Mouse (Mus musculus) cerebellum, adult 2 months (tissue): ENCODE measurements around the gene Cd276. TPM values are rescaled to one million over a fixed set of nuclear protein-coding genes. Genes with fewer than 3 reads are reported as not detected.

ENCODE experiments used
- DNase-seq, 2 experiments: peaks; one replicate each; pipeline ENCODE4 v3.0.0; 2021
- H3K27ac ChIP-seq: fragments of 200-500 bp; 2 replicates; pipeline ENCODE4 v1.5.1; 2012; ENCODE audit warnings: low read length, control low read depth, inconsistent platforms; ENCODE audit not compliant: insufficient read depth
- H3K27me3 ChIP-seq: fragments of 200-500 bp; 2 replicates; pipeline ENCODE4 v1.6.1; 2012; ENCODE audit warnings: inconsistent platforms, mild to moderate bottlenecking, low read length, moderate library complexity; ENCODE audit not compliant: control insufficient read depth, insufficient read depth
- H3K4me1 ChIP-seq: fragments of 200-500 bp; 2 replicates; pipeline ENCODE4 v1.6.1; 2011; ENCODE audit warnings: low read length; ENCODE audit not compliant: control insufficient read depth, insufficient read depth
- H3K4me3 ChIP-seq: fragments of 200-500 bp; replicated peaks from 2 replicates; pipeline ENCODE3; 2011; ENCODE audit warnings: mild to moderate bottlenecking, low read depth, low read length, control low read depth; ENCODE audit not compliant: insufficient read depth
- CTCF ChIP-seq: fragments of 200-500 bp; IDR thresholded peaks from 2 replicates; pipeline ENCODE4 v1.5.1; 2011; ENCODE audit warnings: low read depth, mild to moderate bottlenecking, control low read depth, low read length, moderate library complexity, borderline replicate concordance; ENCODE audit not compliant: insufficient read depth
- POLR2A ChIP-seq: fragments of 200-500 bp; IDR thresholded peaks from 2 replicates; pipeline ENCODE4 v1.6.1; 2011; ENCODE audit warnings: low read length, control low read depth, borderline replicate concordance; ENCODE audit not compliant: insufficient read depth
- WGBS: fragments of 180-500 bp; shearing (Covaris S2); methylation state at CpG from one replicate; pipeline ENCODE4 v1.1.7; 2018; 5-methylcytosine and 5-hydroxymethylcytosine counted together
- polyA plus RNA-seq: library from polyadenylated mRNA; depleted of rRNA; stranded (reverse); fragments of >200 nt; gene quantifications from 2 replicates; pipeline ENCODE4 v1.2.3, GENCODE M21; 2012; rRNA removed

Gene Cd276
- polyA plus RNA-seq, 1 experiment: 6.4 TPM

DNA sequence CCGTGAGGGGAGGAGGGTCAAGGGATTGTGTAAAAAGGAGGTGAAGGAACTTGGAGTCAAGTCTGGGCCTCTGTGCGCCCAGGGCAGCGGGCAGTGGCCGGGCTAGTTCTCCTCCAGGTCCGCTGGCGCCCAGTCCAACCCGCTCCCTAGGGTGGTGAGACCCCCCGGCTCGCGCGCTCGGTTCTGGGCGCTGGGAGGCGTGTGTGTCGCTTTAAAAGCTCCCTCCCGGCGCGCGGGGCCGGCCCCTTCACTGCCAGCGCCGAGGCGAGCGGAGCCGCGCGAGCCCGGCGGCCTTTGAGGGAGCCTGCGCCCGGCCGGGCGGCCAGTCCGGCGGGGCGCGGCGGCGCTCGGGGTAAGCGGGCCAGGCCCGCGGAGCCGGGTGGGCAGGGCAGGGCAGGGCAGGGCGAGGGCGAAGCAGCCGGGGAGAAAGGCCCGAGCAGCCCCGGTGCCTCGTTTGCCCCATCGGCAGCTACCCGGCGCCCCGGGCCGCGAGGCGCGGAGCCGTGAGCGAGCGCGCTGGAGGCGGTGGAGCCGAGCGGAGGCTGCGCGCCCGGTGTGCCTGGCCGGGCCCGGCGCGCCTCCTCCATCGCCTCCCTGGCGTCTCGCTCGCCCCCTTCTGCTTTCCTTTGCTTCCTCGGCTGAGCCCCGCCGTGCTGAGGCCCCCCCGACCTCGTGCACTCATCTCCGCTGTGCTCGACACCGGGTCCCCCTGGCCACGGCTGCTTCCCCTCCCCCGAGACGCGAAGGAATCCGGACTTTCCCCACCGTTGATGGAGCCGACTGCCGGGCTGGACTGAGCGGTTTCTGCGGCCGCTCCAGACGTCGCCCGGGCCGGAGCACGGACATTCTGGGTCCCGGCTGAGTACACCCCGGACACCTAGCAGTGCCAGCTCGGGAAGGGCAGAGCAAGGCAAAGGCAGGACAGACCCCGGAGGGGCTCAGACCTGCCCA is 67.1 kb downstream of the Cd276 start, which contains the start of gene Insyn1:
Insyn1 (plus strand) TSS at position 753 of the 951 bp plus-strand sequence.
- no peaks in the 10 kb centered on the region for H3K27me3 ChIP-seq
- peak within 1 kb of the TSS; percentile 74 for H3K4me3 ChIP-seq
- TF ChIP-seq POLR2A (peak; percentile 10; the same call in 1 of the 2 replicates), CTCF (no peak)
- DNase-seq: peak; percentile 77 to 83
- H3K27ac ChIP-seq: peak within 1 kb of the TSS; percentile 80
- H3K4me1 ChIP-seq: peaks cover 21% of the 10 kb centered on the region
- WGBS: under 1% methylated on average over 104 of the region's 104 CpGs

DNA sequence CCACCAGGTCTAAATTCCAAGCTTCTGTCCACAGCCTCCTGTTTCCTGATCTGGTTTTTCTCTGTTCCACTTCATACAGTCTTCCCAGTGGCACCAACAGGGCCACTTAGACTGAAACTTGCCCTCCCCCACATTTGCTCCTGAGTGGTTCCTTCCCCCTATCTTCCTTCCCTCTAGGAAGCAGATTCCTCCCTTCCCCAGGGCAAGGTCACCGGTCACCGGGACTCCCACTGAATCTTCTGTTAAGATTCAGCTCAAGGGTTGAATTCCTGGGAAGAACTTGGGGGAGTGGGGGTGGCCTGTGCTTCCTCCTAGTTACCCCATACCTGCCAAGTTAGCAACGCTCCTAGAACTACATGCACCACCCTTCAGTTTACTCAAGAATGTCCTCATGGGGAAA is 68.2 kb downstream of the Cd276 start:
- no peak for DNase-seq
- H3K4me1 ChIP-seq: peaks cover 11% of the 10 kb centered on the region; the same call in 1 of the 2 replicates
- TF ChIP-seq POLR2A (no peak), CTCF (no peak)
- no peak overlapping the region for H3K27ac ChIP-seq
- H3K27me3 ChIP-seq: no peaks in the 10 kb centered on the region
- 81% methylated on average over 3 of the region's 3 CpGs for WGBS
- H3K4me3 ChIP-seq: no peak overlapping the region

Other genes starting within 250 kb of the Cd276 start
- 2.3 and 2.7 TPM in 2 replicates for gene Loxl1, start 242.3 kb downstream of the Cd276 start, polyA plus RNA-seq
- not detected in 2 replicates for gene Tbc1d21, start 185.0 kb downstream of the Cd276 start, polyA plus RNA-seq
- gene Insyn1, start 66.8 kb downstream of the Cd276 start, polyA plus RNA-seq: 147 and 149 TPM in 2 replicates
- 1,284 and 1,476 TPM in 2 replicates for gene Nptn, start 26.8 kb upstream of the Cd276 start, polyA plus RNA-seq
- 1.0 and 1.5 TPM in 2 replicates for gene Rec114, start 188.5 kb upstream of the Cd276 start, polyA plus RNA-seq